Mouse (Mus musculus) kidney, adult 9 months (tissue): ENCODE measurements around the gene Smpd4.
A peak's percentile ranks its signal among the peaks of the same experiment; 100 is the strongest.

Source experiments
- DNase-seq: peaks from one replicate; pipeline ENCODE4 v3.0.0; 2022

The Smpd4 gene

GRCm38 (mm10) chr16:17639081-17639480 is 19.9 kb downstream of the Smpd4 start:
- DNase-seq: no peak

GRCm38 (mm10) chr16:17639951-17640350 is 20.8 kb downstream of the Smpd4 start:
- DNase-seq: no peak

GRCm38 (mm10) chr16:17640706-17641105 is 21.6 kb downstream of the Smpd4 start:
- no peak for DNase-seq

- DNase-seq: peak; percentile 48
Observed at GRCm38 (mm10) chr16:17641301-17641700, 22.1 kb downstream of the Smpd4 start.

- no peak for DNase-seq
Observed at GRCm38 (mm10) chr16:17642311-17642710, 23.2 kb downstream of the Smpd4 start.

- DNase-seq: no peak
Observed at GRCm38 (mm10) chr16:17643437-17643990, 24.4 kb downstream of the Smpd4 start.

GRCm38 (mm10) chr16:17646310-17647114 is 27.4 kb downstream of the Smpd4 start, which contains the start of gene Ccdc74a:
TSS of gene Ccdc74a (plus strand) at chr16:17646470.
- peak; percentile 85 for DNase-seq

GRCm38 (mm10) chr16:17647156-17647555 is 28.0 kb downstream of the Smpd4 start:
- DNase-seq: no peak

- DNase-seq: no peak
Observed at GRCm38 (mm10) chr16:17647566-17648340, 28.6 kb downstream of the Smpd4 start.

GRCm38 (mm10) chr16:17649925-17650605 is 30.9 kb downstream of the Smpd4 start:
- no peak for DNase-seq

- DNase-seq: no peak
Observed at GRCm38 (mm10) chr16:17650711-17651110, 31.6 kb downstream of the Smpd4 start.

GRCm38 (mm10) chr16:17652607-17653006 is 33.5 kb downstream of the Smpd4 start:
- DNase-seq: no peak

- DNase-seq: no peak
Observed at GRCm38 (mm10) chr16:17653601-17654000, 34.4 kb downstream of the Smpd4 start.

GRCm38 (mm10) chr16:17654188-17654795 is 35.1 kb downstream of the Smpd4 start:
- no peak for DNase-seq

GRCm38 (mm10) chr16:17656212-17656871 is 37.2 kb downstream of the Smpd4 start:
- peak; percentile 18 for DNase-seq

GRCm38 (mm10) chr16:17665568-17665967 is 46.4 kb downstream of the Smpd4 start:
- DNase-seq: peak; percentile 25

GRCm38 (mm10) chr16:17669886-17670285 is 50.7 kb downstream of the Smpd4 start:
- no peak for DNase-seq
